Mouse (Mus musculus): ENCODE data around the gene Col23a1. TPM values are rescaled to one million over a fixed set of nuclear protein-coding genes. Genes with fewer than 3 reads are reported as not detected.
"Not testable (repeated sequence)": the region's sequence is repeated elsewhere in the genome, so short reads cannot be mapped to it uniquely, and the experiment has no call there.

Gene Col23a1
- polyA plus RNA-seq, 1 experiment from 2014 or later, result 29.3 TPM

GRCm38 (mm10) chr11:51595459-51596083 lies 305.9 kb downstream of the Col23a1 start:
- H3K36me3 ChIP-seq, result peaks cover 99% of the 10 kb centered on the region
- no peak overlapping the region for H3K9ac ChIP-seq
- no peak overlapping the region for H3K4me2 ChIP-seq (replicated peaks)
- no peaks in the 10 kb centered on the region for H3K27me3 ChIP-seq
- H3K4me3 ChIP-seq, result no peak overlapping the region
- no peak overlapping the region for H3K27ac ChIP-seq
- H3K9me3 ChIP-seq, result no peaks in the 10 kb centered on the region
- ATAC-seq (ENCODE audit: insufficient number of reproducible peaks, insufficient read depth, low FRiP score, low TSS enrichment), result no peak
- H3K4me1 ChIP-seq, result no peaks in the 10 kb centered on the region
- WGBS, result 91% methylated on average over 1 of the region's 1 CpGs

DNA sequence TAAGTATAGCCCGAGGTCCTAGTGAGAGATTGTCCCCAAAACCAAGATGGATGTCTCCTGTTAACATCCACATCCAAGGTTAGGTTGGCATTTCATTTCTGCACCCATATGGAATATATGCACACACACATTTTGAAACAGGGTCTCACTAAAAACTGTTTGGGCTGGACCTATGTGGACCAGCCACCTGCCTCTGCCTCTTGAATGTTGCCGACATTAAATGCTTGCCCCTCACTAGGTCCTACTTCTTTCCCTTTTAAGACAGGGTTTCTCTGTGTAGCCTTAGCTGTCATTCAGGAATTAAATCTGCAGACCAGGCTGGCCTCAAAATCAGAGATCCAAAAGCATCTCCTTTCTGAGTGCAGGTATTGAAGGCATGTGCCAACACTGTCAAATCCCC lies 307.8 kb downstream of the Col23a1 start:
- 81% methylated on average over 2 of the region's 2 CpGs for WGBS
- peaks cover 99% of the 10 kb centered on the region for H3K36me3 ChIP-seq

GRCm38 (mm10) chr11:51602253-51602652 lies 312.5 kb downstream of the Col23a1 start:
- ATAC-seq (ENCODE audit: insufficient number of reproducible peaks, insufficient read depth, low FRiP score, low TSS enrichment), result no peak
- Histone ChIP-seq H3K36me3 (peaks cover 80% of the 10 kb centered on the region), H3K4me2 (replicated peaks) (no peak overlapping the region), H3K27ac (no peak overlapping the region), H3K4me1 (peaks cover 31% of the 10 kb centered on the region), H3K9ac (no peak overlapping the region; the same call in 1 of the 2 replicates), H3K27me3 (no peaks in the 10 kb centered on the region; the same call in 1 of the 2 replicates), H3K9me3 (no peaks in the 10 kb centered on the region), H3K4me3 (no peak overlapping the region)
- WGBS, result 84% methylated on average over 3 of the region's 3 CpGs

More for the DNA sequence above, 307.8 kb downstream of the Col23a1 start:
- no peak for ATAC-seq (ENCODE audit: insufficient number of reproducible peaks, insufficient read depth, low FRiP score, low TSS enrichment)
- Histone ChIP-seq H3K4me1 (peaks cover 11% of the 10 kb centered on the region; the same call in 1 of the 2 replicates), H3K9ac (no peak overlapping the region), H3K4me2 (replicated peaks) (no peak overlapping the region), H3K4me3 (no peak overlapping the region), H3K27me3 (no peaks in the 10 kb centered on the region), H3K27ac (no peak overlapping the region), H3K9me3 (no peaks in the 10 kb centered on the region)

GRCm38 (mm10) chr11:51605602-51606446 lies 316.1 kb downstream of the Col23a1 start:
- peak overlapping the region; percentile 100 for H3K9ac ChIP-seq
- peak overlapping the region; percentile 99 for H3K4me3 ChIP-seq
- H3K27ac ChIP-seq, result peak overlapping the region; percentile 96
- under 1% methylated on average over 73 of the region's 81 CpGs for WGBS
- peak overlapping the region; percentile 90 for H3K4me2 ChIP-seq (replicated peaks)
- no peaks in the 10 kb centered on the region; the same call in 1 of the 2 replicates for H3K27me3 ChIP-seq
- no peaks in the 10 kb centered on the region for H3K9me3 ChIP-seq
- peak; percentile 55; the same call in 1 of the 2 replicates for ATAC-seq (ENCODE audit: insufficient number of reproducible peaks, insufficient read depth, low FRiP score, low TSS enrichment)
- peaks cover 44% of the 10 kb centered on the region for H3K36me3 ChIP-seq
- H3K4me1 ChIP-seq, result peaks cover 34% of the 10 kb centered on the region

DNA sequence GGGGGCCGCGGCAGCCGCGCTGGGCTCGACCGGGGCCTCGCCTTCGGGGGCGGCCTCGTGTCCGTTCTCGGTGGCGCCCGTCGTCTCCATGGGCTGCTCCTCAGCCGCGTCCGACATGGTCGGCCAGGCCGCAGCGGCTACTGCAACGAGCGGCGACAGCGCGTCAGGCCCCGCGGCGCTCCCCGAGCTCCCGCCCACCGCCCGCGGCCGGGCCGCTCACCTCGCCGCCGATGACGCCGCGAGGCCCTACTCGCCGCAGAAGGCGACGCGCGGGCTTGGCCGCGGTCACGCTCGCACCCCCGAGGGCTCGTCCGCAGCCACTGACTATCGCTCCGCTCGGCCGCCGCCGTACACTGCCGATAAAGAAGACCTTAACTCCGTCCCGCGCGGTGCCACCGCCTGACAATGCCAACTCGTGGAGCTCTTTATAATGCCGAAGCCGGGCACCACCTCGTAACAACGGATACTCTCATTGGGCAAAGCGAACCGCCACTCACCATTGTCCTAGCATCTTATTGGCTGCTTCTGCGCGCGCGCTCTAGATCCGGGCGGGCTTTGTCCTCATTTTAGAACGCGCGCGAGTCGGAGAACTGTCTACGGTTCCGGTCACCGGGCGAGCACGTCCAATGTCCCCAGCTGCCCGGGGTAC lies 316.9 kb downstream of the Col23a1 start, which contains the start of gene Hnrnpab:
Hnrnpab (minus strand) TSS at position 401 of the 649 bp plus-strand sequence.
- WGBS, result under 1% methylated on average over 78 of the region's 91 CpGs
- Histone ChIP-seq H3K4me2 (replicated peaks) (peak within 1 kb of the TSS; percentile 90), H3K9me3 (no peaks in the 10 kb centered on the region), H3K4me1 (peaks cover 33% of the 10 kb centered on the region), H3K4me3 (peak within 1 kb of the TSS; percentile 99), H3K9ac (peak within 1 kb of the TSS; percentile 100), H3K27ac (peak within 1 kb of the TSS; percentile 96), H3K27me3 (no peaks in the 10 kb centered on the region; the same call in 1 of the 2 replicates), H3K36me3 (peaks cover 36% of the 10 kb centered on the region)
- peak; percentile 87 for ATAC-seq (ENCODE audit: insufficient number of reproducible peaks, insufficient read depth, low FRiP score, low TSS enrichment)

GRCm38 (mm10) chr11:51607096-51607738 lies 317.5 kb downstream of the Col23a1 start:
- peak overlapping the region; percentile 100 for H3K9ac ChIP-seq
- H3K4me2 ChIP-seq (replicated peaks), result peak overlapping the region; percentile 60
- ATAC-seq (ENCODE audit: insufficient number of reproducible peaks, insufficient read depth, low FRiP score, low TSS enrichment), result peak; percentile 47; the same call in 1 of the 2 replicates
- H3K27ac ChIP-seq, result peak overlapping the region; percentile 86
- peaks cover 27% of the 10 kb centered on the region for H3K4me1 ChIP-seq
- H3K36me3 ChIP-seq, result peaks cover 30% of the 10 kb centered on the region
- no peaks in the 10 kb centered on the region; the same call in 1 of the 2 replicates for H3K27me3 ChIP-seq
- H3K9me3 ChIP-seq, result no peaks in the 10 kb centered on the region
- WGBS, result 7% methylated on average over 15 of the region's 15 CpGs
- peak overlapping the region; percentile 99 for H3K4me3 ChIP-seq

- 80% methylated on average over 3 of the region's 3 CpGs for WGBS
- H3K27ac ChIP-seq, result no peak overlapping the region
- no peak overlapping the region for H3K9ac ChIP-seq
- no peak for ATAC-seq (ENCODE audit: insufficient number of reproducible peaks, insufficient read depth, low FRiP score, low TSS enrichment)
- H3K9me3 ChIP-seq, result no peaks in the 10 kb centered on the region
- peaks cover 8% of the 10 kb centered on the region for H3K36me3 ChIP-seq
- H3K4me1 ChIP-seq, result peaks cover 10% of the 10 kb centered on the region
- no peak overlapping the region for H3K4me2 ChIP-seq (replicated peaks)
- no peak overlapping the region for H3K4me3 ChIP-seq
- no peaks in the 10 kb centered on the region; the same call in 1 of the 2 replicates for H3K27me3 ChIP-seq
These were observed 319.7 kb downstream of the Col23a1 start for GRCm38 (mm10) chr11:51609266-51609909.

- not testable (repeated sequence) for ATAC-seq (ENCODE audit: insufficient number of reproducible peaks, insufficient read depth, low FRiP score, low TSS enrichment); H3K4me2 ChIP-seq (replicated peaks); H3K36me3 ChIP-seq; H3K9ac ChIP-seq; H3K4me3 ChIP-seq; H3K27ac ChIP-seq; H3K27me3 ChIP-seq; H3K9me3 ChIP-seq
- 84% methylated on average over 5 of the region's 5 CpGs for WGBS
- H3K4me1 ChIP-seq, result peaks cover 10% of the 10 kb centered on the region; the same call in 1 of the 2 replicates
These were observed 320.2 kb downstream of the Col23a1 start for GRCm38 (mm10) chr11:51609940-51610339.

GRCm38 (mm10) chr11:51614256-51614655 lies 324.5 kb downstream of the Col23a1 start:
- no peaks in the 10 kb centered on the region for H3K9me3 ChIP-seq
- no peak overlapping the region for H3K4me3 ChIP-seq
- WGBS, result 74% methylated on average over 8 of the region's 8 CpGs
- no peaks in the 10 kb centered on the region for H3K36me3 ChIP-seq
- peak overlapping the region; percentile 71; the same call in 1 of the 2 replicates for H3K27ac ChIP-seq
- H3K27me3 ChIP-seq, result no peaks in the 10 kb centered on the region
- no peak overlapping the region for H3K4me2 ChIP-seq (replicated peaks)
- H3K4me1 ChIP-seq, result peaks cover 11% of the 10 kb centered on the region; the same call in 1 of the 2 replicates
- ATAC-seq (ENCODE audit: insufficient number of reproducible peaks, insufficient read depth, low FRiP score, low TSS enrichment), result no peak
- no peak overlapping the region for H3K9ac ChIP-seq

DNA sequence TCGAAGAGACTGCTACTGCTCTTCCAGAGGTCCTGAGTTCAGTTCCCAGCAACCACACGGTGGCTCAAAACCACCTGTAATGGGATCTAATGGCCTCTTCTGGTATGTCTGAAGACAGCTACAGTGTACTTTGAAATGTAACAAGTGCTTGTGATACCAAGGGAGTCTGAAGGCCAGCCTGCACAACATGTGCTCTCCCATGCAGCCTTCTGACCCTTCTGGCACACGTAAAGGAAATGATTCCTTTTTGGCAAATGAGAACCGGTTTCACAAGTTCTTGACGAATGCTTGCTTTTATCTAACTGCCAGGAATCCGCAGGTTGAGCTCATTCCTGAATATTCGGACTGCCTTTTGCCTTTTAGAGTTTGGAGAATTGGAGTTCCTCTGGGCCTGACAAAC lies 325.4 kb downstream of the Col23a1 start:
- H3K4me1 ChIP-seq, result peaks cover 11% of the 10 kb centered on the region
- H3K9ac ChIP-seq, result peak overlapping the region; percentile 41
- H3K4me3 ChIP-seq, result peak overlapping the region; percentile 35
- no peaks in the 10 kb centered on the region for H3K36me3 ChIP-seq
- H3K9me3 ChIP-seq, result no peaks in the 10 kb centered on the region
- 42% methylated on average over 7 of the region's 7 CpGs for WGBS
- H3K27ac ChIP-seq, result peak overlapping the region; percentile 71
- no peaks in the 10 kb centered on the region for H3K27me3 ChIP-seq
- ATAC-seq (ENCODE audit: insufficient number of reproducible peaks, insufficient read depth, low FRiP score, low TSS enrichment), result no peak
- peak overlapping the region; percentile 62 for H3K4me2 ChIP-seq (replicated peaks)

Data from embryonic facial prominence, embryonic 12.5 days (tissue).